Mouse (Mus musculus): ENCODE measurements around the gene Slc37a1.

DNA sequence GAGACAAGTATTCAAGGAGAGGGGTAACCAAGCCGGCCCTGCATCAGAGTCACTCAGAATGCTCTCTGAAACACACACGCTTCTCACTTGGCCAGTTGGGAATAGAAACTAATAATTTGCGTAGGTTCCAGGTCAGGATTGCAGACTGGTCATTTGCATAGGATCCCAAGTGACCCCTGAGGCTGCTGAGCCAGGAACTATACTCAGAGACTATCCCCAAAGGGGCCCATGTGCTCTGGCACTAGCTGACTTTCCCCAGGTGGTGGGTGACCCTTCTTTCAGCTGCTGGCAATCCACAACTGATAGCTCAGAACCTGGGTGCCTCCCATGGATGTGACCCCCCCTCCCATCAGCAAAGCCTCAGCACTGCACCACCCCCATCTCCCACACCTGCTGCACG lies 27.4 kb upstream of the Slc37a1 start:
- no peak for TF ChIP-seq USF1 (IDR thresholded peaks at IDR 0.05; ENCODE audit: low read depth, low read length)
- TF ChIP-seq MAX (IDR thresholded peaks at IDR 0.05; ENCODE audit: low read length), result no peak
- no peak for TF ChIP-seq CHD2 (IDR thresholded peaks at IDR 0.05; ENCODE audit: low read length)
